Mouse (Mus musculus) urinary bladder, adult 2 months (tissue): ENCODE results near the gene Kcna3. TPM values are rescaled to one million over a fixed set of nuclear protein-coding genes. Genes with fewer than 3 reads are reported as not detected.
A peak's percentile ranks its signal among the peaks of the same experiment; 100 is the strongest.

Source experiments
- DNase-seq: peaks from one replicate; pipeline ENCODE4 v3.0.0; 2022; ENCODE audit warnings: low spot score
- polyA plus RNA-seq: library from polyadenylated mRNA; depleted of rRNA; stranded (reverse); fragments of >200 nt; gene quantifications from 2 replicates; pipeline ENCODE4 v1.2.3, GENCODE M21; 2012; rRNA removed

Gene Kcna3
- polyA plus RNA-seq = 0.18 and 0.19 TPM in 2 replicates

GRCm38 (mm10) chr3:107035521-107036457 lies at the start of gene Kcna3:
Kcna3 (plus strand) TSS chr3:107036169.
- peak; percentile 39 for DNase-seq

DNA sequence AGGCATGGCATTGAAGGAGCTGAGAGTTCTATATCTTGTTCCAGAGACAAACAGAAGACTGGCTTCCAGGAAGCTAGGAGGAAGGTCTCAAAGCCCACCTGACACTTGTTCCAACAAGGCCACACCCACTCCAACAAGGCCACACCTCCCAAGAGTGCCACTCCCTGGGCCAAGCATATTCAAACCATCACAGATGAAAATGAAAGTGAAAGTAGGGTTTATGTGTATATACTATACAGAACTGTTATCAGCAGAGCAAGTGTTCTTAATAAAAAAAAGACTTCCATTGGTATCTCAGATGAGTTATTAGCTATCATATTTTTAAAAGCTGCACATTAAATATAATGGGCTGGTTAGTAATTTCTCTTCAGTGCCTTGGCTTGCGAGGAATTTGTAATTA lies 44.6 kb upstream of the Kcna3 start:
- DNase-seq = no peak

- no peak for DNase-seq
Measured at GRCm38 (mm10) chr3:106995347-106995746, 40.6 kb upstream of the Kcna3 start.

- DNase-seq = no peak
Measured at GRCm38 (mm10) chr3:106996186-106996585, 39.8 kb upstream of the Kcna3 start.

- no peak for DNase-seq
Measured at GRCm38 (mm10) chr3:106998370-106998769, 37.6 kb upstream of the Kcna3 start.

- DNase-seq = no peak
Measured at GRCm38 (mm10) chr3:107000165-107000564, 35.8 kb upstream of the Kcna3 start.

GRCm38 (mm10) chr3:107002249-107003123 lies 33.5 kb upstream of the Kcna3 start:
- DNase-seq = no peak

GRCm38 (mm10) chr3:107009329-107010076 lies 26.5 kb upstream of the Kcna3 start:
- no peak for DNase-seq

DNA sequence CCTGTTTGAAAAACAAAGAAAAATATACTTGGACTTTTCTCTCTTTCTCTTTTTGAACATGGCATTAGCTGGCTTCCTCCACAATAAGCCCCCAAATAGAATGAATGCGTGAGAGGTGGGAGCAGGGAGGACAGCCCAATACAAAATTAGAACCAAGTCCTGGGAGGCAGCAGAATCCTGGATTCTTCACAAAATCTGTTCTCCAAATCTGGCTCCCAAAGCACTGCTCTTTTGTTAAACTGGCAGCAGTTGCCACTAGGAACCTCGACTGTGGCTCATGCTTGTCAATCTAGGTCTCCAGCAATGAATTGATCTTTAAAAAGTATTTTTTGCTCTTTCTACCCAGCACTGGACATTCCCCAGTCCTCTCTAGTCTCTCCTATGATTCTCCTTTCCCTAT lies 17.7 kb upstream of the Kcna3 start:
- DNase-seq = no peak

- no peak for DNase-seq
Measured at GRCm38 (mm10) chr3:107031547-107031946, 4.4 kb upstream of the Kcna3 start.

GRCm38 (mm10) chr3:107034776-107035175 lies 1.2 kb upstream of the Kcna3 start:
- DNase-seq = no peak

DNA sequence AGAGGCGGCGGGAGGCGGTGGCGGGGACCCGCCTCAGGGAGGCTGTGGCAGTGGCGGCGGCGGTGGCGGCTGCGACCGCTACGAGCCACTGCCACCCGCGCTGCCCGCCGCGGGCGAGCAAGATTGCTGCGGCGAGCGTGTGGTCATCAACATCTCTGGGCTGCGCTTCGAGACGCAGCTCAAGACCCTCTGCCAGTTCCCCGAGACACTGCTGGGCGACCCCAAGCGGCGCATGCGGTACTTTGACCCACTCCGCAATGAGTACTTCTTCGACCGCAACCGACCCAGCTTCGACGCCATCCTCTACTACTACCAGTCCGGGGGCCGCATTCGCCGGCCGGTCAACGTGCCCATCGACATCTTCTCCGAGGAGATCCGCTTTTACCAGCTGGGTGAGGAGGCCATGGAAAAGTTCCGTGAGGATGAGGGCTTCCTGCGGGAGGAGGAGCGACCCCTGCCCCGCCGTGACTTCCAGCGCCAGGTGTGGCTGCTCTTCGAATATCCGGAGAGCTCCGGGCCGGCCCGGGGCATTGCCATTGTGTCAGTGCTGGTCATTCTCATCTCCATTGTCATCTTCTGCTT lies 580 bp downstream of the Kcna3 start:
- DNase-seq = no peak

GRCm38 (mm10) chr3:107037105-107037504 lies 1.1 kb downstream of the Kcna3 start:
- DNase-seq = no peak

DNA sequence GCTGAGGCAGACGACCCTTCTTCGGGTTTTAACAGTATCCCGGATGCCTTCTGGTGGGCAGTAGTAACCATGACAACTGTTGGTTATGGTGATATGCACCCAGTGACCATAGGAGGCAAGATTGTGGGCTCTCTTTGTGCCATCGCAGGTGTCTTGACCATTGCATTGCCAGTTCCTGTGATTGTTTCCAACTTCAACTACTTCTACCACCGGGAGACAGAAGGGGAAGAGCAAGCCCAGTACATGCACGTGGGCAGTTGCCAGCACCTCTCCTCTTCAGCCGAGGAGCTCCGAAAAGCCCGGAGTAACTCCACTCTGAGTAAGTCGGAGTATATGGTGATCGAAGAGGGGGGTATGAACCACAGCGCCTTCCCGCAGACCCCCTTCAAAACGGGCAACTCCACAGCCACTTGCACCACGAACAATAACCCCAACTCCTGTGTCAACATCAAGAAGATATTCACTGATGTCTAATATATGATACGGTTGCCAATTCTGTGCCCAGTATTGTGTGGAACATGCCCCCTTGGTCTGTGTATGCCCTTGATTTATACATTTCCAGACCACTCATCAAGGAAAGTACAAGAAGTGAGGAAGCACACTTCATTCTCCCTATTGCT lies 1.7 kb downstream of the Kcna3 start:
- no peak for DNase-seq

DNA sequence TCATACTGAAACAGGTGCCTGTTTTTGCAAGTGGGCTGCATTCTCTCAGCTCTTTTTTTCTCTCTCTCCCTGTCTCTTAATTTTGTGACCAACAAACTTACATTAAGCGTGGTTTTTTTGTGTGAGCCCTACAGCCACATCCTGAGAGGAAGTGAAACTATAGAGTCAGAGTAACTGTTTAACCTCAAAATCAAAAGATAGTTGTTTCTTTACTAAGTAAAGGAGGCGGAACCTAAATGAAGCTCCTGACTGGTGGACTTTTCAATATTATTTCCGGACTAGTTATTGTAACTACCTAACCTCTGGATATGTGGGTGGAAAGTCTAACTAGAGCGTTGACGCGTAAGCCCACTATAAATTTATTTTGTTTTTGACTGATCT lies 2.2 kb downstream of the Kcna3 start:
- no peak for DNase-seq

- no peak for DNase-seq
Measured at GRCm38 (mm10) chr3:107038661-107039223, 2.8 kb downstream of the Kcna3 start.

DNA sequence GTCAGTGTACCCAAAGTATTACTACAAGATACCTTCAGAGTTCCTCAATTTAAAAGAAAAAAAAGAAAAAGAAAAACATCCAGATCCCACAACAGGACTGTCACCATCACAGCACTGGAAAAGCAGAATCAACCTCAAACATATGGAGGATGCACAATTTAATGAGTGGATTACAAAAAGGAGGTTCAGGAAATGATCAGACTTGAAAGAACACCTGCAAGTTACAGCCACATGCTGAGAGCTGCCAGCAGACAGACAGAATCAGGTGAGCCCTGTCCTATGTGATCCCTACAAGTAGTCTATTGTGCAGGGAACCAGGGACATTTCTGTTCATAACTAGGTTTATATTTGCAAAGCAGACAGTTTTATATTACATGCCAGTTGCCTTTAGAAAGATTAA lies 3.3 kb downstream of the Kcna3 start:
- DNase-seq = no peak

- no peak for DNase-seq
Measured at GRCm38 (mm10) chr3:107040408-107040807, 4.4 kb downstream of the Kcna3 start.

- DNase-seq = no peak
Measured at GRCm38 (mm10) chr3:107041718-107042117, 5.7 kb downstream of the Kcna3 start.

DNA sequence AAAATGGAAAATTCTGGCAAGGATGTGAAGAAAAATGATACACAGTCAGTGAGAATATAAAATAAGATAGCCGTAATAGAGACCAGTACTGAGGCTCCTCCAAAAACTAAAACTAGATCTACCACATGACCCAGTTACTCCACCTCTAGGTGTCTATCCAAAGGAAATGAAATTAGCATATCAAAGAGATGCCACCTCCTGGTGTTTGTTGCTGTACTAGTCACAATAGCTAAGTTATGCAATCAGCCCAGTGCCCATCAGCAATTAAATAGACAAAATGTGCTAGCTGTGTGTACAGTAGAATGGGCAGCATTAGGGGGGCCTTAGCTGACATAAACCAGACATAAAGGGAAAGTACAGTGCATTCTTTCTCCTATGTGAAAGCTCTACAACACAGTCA lies 25.5 kb downstream of the Kcna3 start:
- no peak for DNase-seq

DNA sequence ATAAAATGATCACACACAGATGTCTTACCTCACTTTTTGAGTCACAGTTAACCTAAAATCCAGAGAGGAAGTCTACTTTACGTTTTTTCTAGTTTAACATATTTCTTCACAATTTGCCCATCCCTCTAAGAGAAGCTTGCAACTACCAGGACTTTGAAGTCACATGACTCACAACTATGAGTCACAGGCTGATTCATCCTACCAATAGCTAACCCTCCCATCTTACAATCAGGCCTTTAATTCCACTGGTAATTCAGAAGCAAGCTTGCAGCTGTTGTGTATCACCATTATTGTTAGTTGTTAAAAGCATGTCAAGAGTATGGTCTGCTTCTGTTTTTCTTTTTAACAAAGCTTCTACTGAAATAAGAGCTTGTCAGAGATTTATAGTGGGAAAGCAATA lies 26.8 kb downstream of the Kcna3 start:
- DNase-seq = no peak
